Mouse (Mus musculus) gastrocnemius, adult 2 months (tissue): ENCODE data around the gene Fat2. TPM values are rescaled to one million over a fixed set of nuclear protein-coding genes. Genes with fewer than 3 reads are reported as not detected.

Source experiments
- DNase-seq: peaks from one replicate; pipeline ENCODE4 v3.0.0; 2022
- H3K27ac ChIP-seq: fragments of 200-600 bp; 2 replicates; pipeline ENCODE4 v1.8.1; 2022; ENCODE audit warnings: mild to moderate bottlenecking
- H3K4me3 ChIP-seq: fragments of 200-600 bp; 2 replicates; pipeline ENCODE4 v1.8.1; 2022; ENCODE audit warnings: mild to moderate bottlenecking, moderate library complexity
- CTCF ChIP-seq: fragments of 200-600 bp; IDR thresholded peaks from 2 replicates; pipeline ENCODE4 v1.8.1; 2022; ENCODE audit warnings: antibody characterized with exemption, mild to moderate bottlenecking, moderate library complexity
- intact Hi-C: fragments of 180-260 bp; cut with DNase I; formaldehyde crosslinking; loops from one replicate; pipeline ENCODE4 v1.15.1; 2025
- total RNA-seq, 2 experiments: library from RNA; stranded (reverse); gene quantifications; 2 replicates each; pipeline ENCODE4 v1.2.3; 2021

Fat2 gene
- total RNA-seq, 2 experiments from 2014 or later: 0.03 TPM

GRCm38 (mm10) chr11:55264318-55264717 lies 72.0 kb downstream of the Fat2 start:
- no peak for TF ChIP-seq CTCF
- intact Hi-C loops: no loop called here
- Histone ChIP-seq H3K27ac (no peak overlapping the region), H3K4me3 (no peak overlapping the region)
- DNase-seq: no peak

GRCm38 (mm10) chr11:55262000-55262399 lies 74.4 kb downstream of the Fat2 start:
- DNase-seq: peak; percentile 92
- intact Hi-C loops: loop anchor here (2.0 kb wide), 1 partner anchor 123 kb away; no protein-coding TSS in a partner anchor

GRCm38 (mm10) chr11:55261105-55261504 lies 75.3 kb downstream of the Fat2 start:
- Histone ChIP-seq H3K4me3 (no peak overlapping the region), H3K27ac (no peak overlapping the region)
- DNase-seq: no peak
- no peak for TF ChIP-seq CTCF
- intact Hi-C loops: loop anchor here (2.0 kb wide), 1 partner anchor 124 kb away; no protein-coding TSS in a partner anchor

More at GRCm38 (mm10) chr11:55262000-55262399, 74.4 kb downstream of the Fat2 start:
- Histone ChIP-seq H3K4me3 (no peak overlapping the region), H3K27ac (no peak overlapping the region)
- peak; percentile 56 for TF ChIP-seq CTCF

- Histone ChIP-seq H3K27ac (no peak overlapping the region), H3K4me3 (no peak overlapping the region)
- no peak for DNase-seq
- intact Hi-C loops: no loop called here
- no peak for TF ChIP-seq CTCF
Observed at GRCm38 (mm10) chr11:55253391-55253790, 83.0 kb downstream of the Fat2 start.

GRCm38 (mm10) chr11:55250527-55250926 lies 85.8 kb downstream of the Fat2 start:
- no peak for DNase-seq
- intact Hi-C loops: no loop called here
- TF ChIP-seq CTCF: no peak
- Histone ChIP-seq H3K4me3 (no peak overlapping the region), H3K27ac (no peak overlapping the region)

- H3K27ac ChIP-seq: no peak overlapping the region
- peak; percentile 87 for TF ChIP-seq CTCF
- DNase-seq: peak; percentile 72
- intact Hi-C loops: no loop called here
- no peak overlapping the region for H3K4me3 ChIP-seq
Observed at GRCm38 (mm10) chr11:55240556-55240955, 95.8 kb downstream of the Fat2 start.

GRCm38 (mm10) chr11:55239496-55239895 lies 96.9 kb downstream of the Fat2 start:
- no peak for TF ChIP-seq CTCF
- no peak for DNase-seq
- H3K27ac ChIP-seq: no peak overlapping the region

GRCm38 (mm10) chr11:55236815-55237214 lies 99.5 kb downstream of the Fat2 start:
- H3K4me3 ChIP-seq: no peak overlapping the region
- intact Hi-C loops: loop anchor here (5.0 kb wide), 1 partner anchor 35 kb away; the partner anchor contains the start of gene Slc36a1
- no peak for TF ChIP-seq CTCF
- no peak for DNase-seq
- no peak overlapping the region for H3K27ac ChIP-seq

More at GRCm38 (mm10) chr11:55239496-55239895, 96.9 kb downstream of the Fat2 start:
- intact Hi-C loops: loop anchor here (5.0 kb wide), 1 partner anchor 37 kb away; the partner anchor contains the start of gene Slc36a1
- H3K4me3 ChIP-seq: no peak overlapping the region

GRCm38 (mm10) chr11:55234791-55235190 lies 101.6 kb downstream of the Fat2 start:
- no peak overlapping the region for H3K4me3 ChIP-seq
- H3K27ac ChIP-seq: no peak overlapping the region
- intact Hi-C loops: loop anchor here (5.0 kb wide), 1 partner anchor 32 kb away; the partner anchor contains the start of gene Slc36a1
- no peak for DNase-seq
- TF ChIP-seq CTCF: no peak

- intact Hi-C loops: no loop called here
- TF ChIP-seq CTCF: no peak
- Histone ChIP-seq H3K27ac (no peak overlapping the region), H3K4me3 (no peak overlapping the region)
- no peak for DNase-seq
Observed at GRCm38 (mm10) chr11:55234288-55234687, 102.1 kb downstream of the Fat2 start.

- DNase-seq: no peak
- no peak for TF ChIP-seq CTCF
- intact Hi-C loops: no loop called here
- Histone ChIP-seq H3K27ac (no peak overlapping the region), H3K4me3 (no peak overlapping the region)
Observed at GRCm38 (mm10) chr11:55231034-55231433, 105.3 kb downstream of the Fat2 start.

GRCm38 (mm10) chr11:55221306-55221705 lies 115.1 kb downstream of the Fat2 start:
- H3K27ac ChIP-seq: no peak overlapping the region
- DNase-seq: no peak
- intact Hi-C loops: no loop called here
- H3K4me3 ChIP-seq: no peak overlapping the region
- TF ChIP-seq CTCF: no peak

- intact Hi-C loops: no loop called here
- Histone ChIP-seq H3K27ac (no peak overlapping the region), H3K4me3 (no peak overlapping the region)
- DNase-seq: no peak
- TF ChIP-seq CTCF: no peak
Observed at GRCm38 (mm10) chr11:55218473-55218872, 117.9 kb downstream of the Fat2 start.

GRCm38 (mm10) chr11:55217880-55218279 lies 118.5 kb downstream of the Fat2 start:
- Histone ChIP-seq H3K27ac (no peak overlapping the region), H3K4me3 (no peak overlapping the region)
- DNase-seq: no peak
- TF ChIP-seq CTCF: no peak
- intact Hi-C loops: no loop called here
